Mouse (Mus musculus): ENCODE results near the gene Vamp5. TPM values are rescaled to one million over a fixed set of nuclear protein-coding genes. Genes with fewer than 3 reads are reported as not detected.

Gene Vamp5
- polyA plus RNA-seq, 1 experiment from 2014 or later: 19.6 TPM

- peaks cover 23% of the 10 kb centered on the region for H3K4me1 ChIP-seq (replicated peaks; ENCODE audit: control insufficient read depth, insufficient read depth, low read length)
- WGBS: under 1% methylated on average over 62 of the region's 72 CpGs
- peak within 1 kb of the TSS; percentile 87 for H3K4me2 ChIP-seq (ENCODE audit: low read length)
- peaks cover 29% of the 10 kb centered on the region for H3K36me3 ChIP-seq (ENCODE audit: control insufficient read depth, insufficient read depth, low read length)
- ATAC-seq (replicated peaks; ENCODE audit: low FRiP score, low TSS enrichment, low read depth) (peak; percentile 80), DNase-seq (ENCODE audit: low spot score) (peak; percentile 85)
- peak within 1 kb of the TSS; percentile 63 for H3K4me3 ChIP-seq (ENCODE audit: low read depth, low read length)
- H3K9me3 ChIP-seq (ENCODE audit: control insufficient read depth, low read length): no peaks in the 10 kb centered on the region
- H3K9ac ChIP-seq (ENCODE audit: low read length): peak within 1 kb of the TSS; percentile 73
- peak within 1 kb of the TSS; percentile 83 for H3K27ac ChIP-seq (ENCODE audit: low read depth)
- H3K27me3 ChIP-seq (replicated peaks; ENCODE audit: control insufficient read depth, insufficient read depth, low read length): no peaks in the 10 kb centered on the region
These were observed 32.9 kb downstream of the Vamp5 start, which contains the start of gene 0610030E20Rik for GRCm38 (mm10) chr6:72347166-72347941. Gene 0610030E20Rik, plus strand, starts transcription at chr6:72347317.

- H3K27ac ChIP-seq (ENCODE audit: low read depth): no peak overlapping the region
- peaks cover 21% of the 10 kb centered on the region for H3K4me1 ChIP-seq (replicated peaks; ENCODE audit: control insufficient read depth, insufficient read depth, low read length)
- H3K4me3 ChIP-seq (ENCODE audit: low read depth, low read length): no peak overlapping the region
- H3K36me3 ChIP-seq (ENCODE audit: control insufficient read depth, insufficient read depth, low read length): peaks cover 32% of the 10 kb centered on the region
- DNase-seq (ENCODE audit: low spot score) (no peak), ATAC-seq (replicated peaks; ENCODE audit: low FRiP score, low TSS enrichment, low read depth) (no peak)
- no peak overlapping the region; the same call in 1 of the 2 replicates for H3K4me2 ChIP-seq (ENCODE audit: low read length)
- H3K9me3 ChIP-seq (ENCODE audit: control insufficient read depth, low read length): no peaks in the 10 kb centered on the region
- WGBS: 80% methylated on average over 4 of the region's 4 CpGs
- no peaks in the 10 kb centered on the region for H3K27me3 ChIP-seq (replicated peaks; ENCODE audit: control insufficient read depth, insufficient read depth, low read length)
- H3K9ac ChIP-seq (ENCODE audit: low read length): no peak overlapping the region
These were observed 34.0 kb downstream of the Vamp5 start for GRCm38 (mm10) chr6:72346261-72346660.

GRCm38 (mm10) chr6:72345633-72346032, 34.6 kb downstream of the Vamp5 start:
- H3K9me3 ChIP-seq (ENCODE audit: control insufficient read depth, low read length): no peaks in the 10 kb centered on the region
- DNase-seq (ENCODE audit: low spot score): no peak
- no peak for ATAC-seq (replicated peaks; ENCODE audit: low FRiP score, low TSS enrichment, low read depth)
- H3K9ac ChIP-seq (ENCODE audit: low read length): peak overlapping the region; percentile 87; the same call in 1 of the 2 replicates
- H3K4me2 ChIP-seq (ENCODE audit: low read length): peak overlapping the region; percentile 98
- H3K4me1 ChIP-seq (replicated peaks; ENCODE audit: control insufficient read depth, insufficient read depth, low read length): peaks cover 21% of the 10 kb centered on the region
- no peak overlapping the region for H3K27ac ChIP-seq (ENCODE audit: low read depth)
- 0 out of 2 replicates have a peak overlapping the region, but pooled peaks have one; percentile 95 for H3K4me3 ChIP-seq (ENCODE audit: low read depth, low read length)
- H3K36me3 ChIP-seq (ENCODE audit: control insufficient read depth, insufficient read depth, low read length): peaks cover 26% of the 10 kb centered on the region
- H3K27me3 ChIP-seq (replicated peaks; ENCODE audit: control insufficient read depth, insufficient read depth, low read length): no peaks in the 10 kb centered on the region
- 42% methylated on average over 6 of the region's 6 CpGs for WGBS

GRCm38 (mm10) chr6:72345074-72345567, 35.1 kb downstream of the Vamp5 start, which contains the start of gene Usp39:
Gene Usp39, minus strand, starts transcription at chr6:72345184.
- peaks cover 21% of the 10 kb centered on the region for H3K4me1 ChIP-seq (replicated peaks; ENCODE audit: control insufficient read depth, insufficient read depth, low read length)
- peak within 1 kb of the TSS; percentile 95 for H3K4me3 ChIP-seq (ENCODE audit: low read depth, low read length)
- no peaks in the 10 kb centered on the region for H3K9me3 ChIP-seq (ENCODE audit: control insufficient read depth, low read length)
- H3K27ac ChIP-seq (ENCODE audit: low read depth): peak within 1 kb of the TSS; percentile 40; the same call in 1 of the 2 replicates
- under 1% methylated on average over 30 of the region's 30 CpGs for WGBS
- DNase-seq (ENCODE audit: low spot score) (no peak), ATAC-seq (replicated peaks; ENCODE audit: low FRiP score, low TSS enrichment, low read depth) (peak; percentile 78)
- H3K27me3 ChIP-seq (replicated peaks; ENCODE audit: control insufficient read depth, insufficient read depth, low read length): no peaks in the 10 kb centered on the region
- H3K9ac ChIP-seq (ENCODE audit: low read length): peak within 1 kb of the TSS; percentile 87
- H3K4me2 ChIP-seq (ENCODE audit: low read length): peak within 1 kb of the TSS; percentile 98
- H3K36me3 ChIP-seq (ENCODE audit: control insufficient read depth, insufficient read depth, low read length): peaks cover 24% of the 10 kb centered on the region

- ATAC-seq (replicated peaks; ENCODE audit: low FRiP score, low TSS enrichment, low read depth): peak; percentile 17; the same call in 1 of the 2 replicates
These were observed 35.7 kb downstream of the Vamp5 start for GRCm38 (mm10) chr6:72344396-72345073.

GRCm38 (mm10) chr6:72340481-72340880, 39.8 kb downstream of the Vamp5 start:
- H3K27me3 ChIP-seq (replicated peaks; ENCODE audit: control insufficient read depth, insufficient read depth, low read length): no peaks in the 10 kb centered on the region

More at GRCm38 (mm10) chr6:72344396-72345073, 35.7 kb downstream of the Vamp5 start:
- Histone ChIP-seq H3K27ac (ENCODE audit: low read depth) (peak overlapping the region; percentile 40; the same call in 1 of the 2 replicates), H3K36me3 (ENCODE audit: control insufficient read depth, insufficient read depth, low read length) (peaks cover 22% of the 10 kb centered on the region), H3K9ac (ENCODE audit: low read length) (peak overlapping the region; percentile 87), H3K4me1 (replicated peaks; ENCODE audit: control insufficient read depth, insufficient read depth, low read length) (peaks cover 21% of the 10 kb centered on the region), H3K4me3 (ENCODE audit: low read depth, low read length) (peak overlapping the region; percentile 95), H3K4me2 (ENCODE audit: low read length) (peak overlapping the region; percentile 98), H3K9me3 (ENCODE audit: control insufficient read depth, low read length) (no peaks in the 10 kb centered on the region), H3K27me3 (replicated peaks; ENCODE audit: control insufficient read depth, insufficient read depth, low read length) (no peaks in the 10 kb centered on the region)
- DNase-seq (ENCODE audit: low spot score): peak; percentile 90
- under 1% methylated on average over 42 of the region's 42 CpGs for WGBS

GRCm38 (mm10) chr6:72333111-72333510, 47.2 kb downstream of the Vamp5 start:
- no peaks in the 10 kb centered on the region for H3K9me3 ChIP-seq (ENCODE audit: control insufficient read depth, low read length)
- DNase-seq (ENCODE audit: low spot score): no peak
- no peak overlapping the region for H3K4me3 ChIP-seq (ENCODE audit: low read depth, low read length)
- H3K4me1 ChIP-seq (replicated peaks; ENCODE audit: control insufficient read depth, insufficient read depth, low read length): no peaks in the 10 kb centered on the region
- no peak overlapping the region for H3K4me2 ChIP-seq (ENCODE audit: low read length)
- 81% methylated on average over 5 of the region's 5 CpGs for WGBS
- no peaks in the 10 kb centered on the region for H3K27me3 ChIP-seq (replicated peaks; ENCODE audit: control insufficient read depth, insufficient read depth, low read length)
- H3K9ac ChIP-seq (ENCODE audit: low read length): no peak overlapping the region
- peaks cover 93% of the 10 kb centered on the region for H3K36me3 ChIP-seq (ENCODE audit: control insufficient read depth, insufficient read depth, low read length)
- ATAC-seq (replicated peaks; ENCODE audit: low FRiP score, low TSS enrichment, low read depth): no peak
- no peak overlapping the region for H3K27ac ChIP-seq (ENCODE audit: low read depth)

More at GRCm38 (mm10) chr6:72340481-72340880, 39.8 kb downstream of the Vamp5 start:
- H3K9ac ChIP-seq (ENCODE audit: low read length): no peak overlapping the region
- no peak overlapping the region for H3K27ac ChIP-seq (ENCODE audit: low read depth)
- peaks cover 11% of the 10 kb centered on the region for H3K4me1 ChIP-seq (replicated peaks; ENCODE audit: control insufficient read depth, insufficient read depth, low read length)
- H3K4me2 ChIP-seq (ENCODE audit: low read length): no peak overlapping the region
- DNase-seq (ENCODE audit: low spot score): no peak
- ATAC-seq (replicated peaks; ENCODE audit: low FRiP score, low TSS enrichment, low read depth): no peak; the same call in 1 of the 2 replicates
- H3K4me3 ChIP-seq (ENCODE audit: low read depth, low read length): no peak overlapping the region
- no peaks in the 10 kb centered on the region for H3K9me3 ChIP-seq (ENCODE audit: control insufficient read depth, low read length)
- peaks cover 51% of the 10 kb centered on the region for H3K36me3 ChIP-seq (ENCODE audit: control insufficient read depth, insufficient read depth, low read length)
- WGBS: 48% methylated on average over 2 of the region's 2 CpGs

GRCm38 (mm10) chr6:72330133-72330532, 50.1 kb downstream of the Vamp5 start:
- peaks cover 91% of the 10 kb centered on the region for H3K36me3 ChIP-seq (ENCODE audit: control insufficient read depth, insufficient read depth, low read length)
- no peak overlapping the region for H3K4me2 ChIP-seq (ENCODE audit: low read length)
- H3K4me1 ChIP-seq (replicated peaks; ENCODE audit: control insufficient read depth, insufficient read depth, low read length): no peaks in the 10 kb centered on the region
- ATAC-seq (replicated peaks; ENCODE audit: low FRiP score, low TSS enrichment, low read depth): no peak
- no peak overlapping the region for H3K4me3 ChIP-seq (ENCODE audit: low read depth, low read length)
- H3K27ac ChIP-seq (ENCODE audit: low read depth): no peak overlapping the region
- 86% methylated on average over 4 of the region's 4 CpGs for WGBS
- H3K27me3 ChIP-seq (replicated peaks; ENCODE audit: control insufficient read depth, insufficient read depth, low read length): no peaks in the 10 kb centered on the region
- no peak for DNase-seq (ENCODE audit: low spot score)
- H3K9ac ChIP-seq (ENCODE audit: low read length): no peak overlapping the region
- no peaks in the 10 kb centered on the region for H3K9me3 ChIP-seq (ENCODE audit: control insufficient read depth, low read length)
